Mouse (Mus musculus): ENCODE data around the gene Ccser1. TPM values are rescaled to one million over a fixed set of nuclear protein-coding genes. Genes with fewer than 3 reads are reported as not detected.

The Ccser1 gene
- polyA plus RNA-seq, 1 experiment from 2014 or later = 10.2 TPM

GRCm38 (mm10) chr6:61817716-61818115 is 637.6 kb downstream of the Ccser1 start:
- no peaks in the 10 kb centered on the region for H3K9me3 ChIP-seq
- H3K36me3 ChIP-seq = no peaks in the 10 kb centered on the region
- no peak overlapping the region for H3K27ac ChIP-seq
- H3K4me3 ChIP-seq = no peak overlapping the region
- no peak overlapping the region for H3K9ac ChIP-seq
- WGBS = 71% methylated on average over 1 of the region's 1 CpGs
- no peak for ATAC-seq (ENCODE audit: low FRiP score, low read depth)
- no peak overlapping the region for H3K4me2 ChIP-seq (replicated peaks)
- no peaks in the 10 kb centered on the region for H3K4me1 ChIP-seq
- H3K27me3 ChIP-seq = no peaks in the 10 kb centered on the region

- Histone ChIP-seq H3K4me3 (no peak overlapping the region), H3K9ac (no peak overlapping the region), H3K9me3 (no peaks in the 10 kb centered on the region), H3K27me3 (no peaks in the 10 kb centered on the region), H3K27ac (no peak overlapping the region), H3K4me1 (no peaks in the 10 kb centered on the region), H3K4me2 (replicated peaks) (no peak overlapping the region), H3K36me3 (no peaks in the 10 kb centered on the region)
- no peak for ATAC-seq (ENCODE audit: low FRiP score, low read depth)
- WGBS = 90% methylated on average over 1 of the region's 1 CpGs
Observed at GRCm38 (mm10) chr6:61876302-61876701, 696.2 kb downstream of the Ccser1 start.

GRCm38 (mm10) chr6:61898238-61898637 is 718.1 kb downstream of the Ccser1 start:
- Histone ChIP-seq H3K36me3 (no peaks in the 10 kb centered on the region), H3K27ac (no peak overlapping the region), H3K27me3 (no peaks in the 10 kb centered on the region), H3K4me1 (no peaks in the 10 kb centered on the region), H3K9ac (no peak overlapping the region), H3K9me3 (no peaks in the 10 kb centered on the region), H3K4me2 (replicated peaks) (no peak overlapping the region), H3K4me3 (no peak overlapping the region)
- 72% methylated on average over 4 of the region's 4 CpGs for WGBS
- no peak for ATAC-seq (ENCODE audit: low FRiP score, low read depth)

GRCm38 (mm10) chr6:61902715-61903114 is 722.6 kb downstream of the Ccser1 start:
- H3K27ac ChIP-seq = no peak overlapping the region
- no peak overlapping the region for H3K9ac ChIP-seq
- H3K27me3 ChIP-seq = no peaks in the 10 kb centered on the region
- no peak overlapping the region for H3K4me3 ChIP-seq
- WGBS = 23% methylated on average over 1 of the region's 1 CpGs
- H3K4me1 ChIP-seq = no peaks in the 10 kb centered on the region
- no peak for ATAC-seq (ENCODE audit: low FRiP score, low read depth)
- H3K4me2 ChIP-seq (replicated peaks) = no peak overlapping the region
- H3K9me3 ChIP-seq = no peaks in the 10 kb centered on the region
- no peaks in the 10 kb centered on the region for H3K36me3 ChIP-seq

- Histone ChIP-seq H3K4me2 (replicated peaks) (no peak overlapping the region), H3K27me3 (no peaks in the 10 kb centered on the region), H3K4me3 (no peak overlapping the region), H3K4me1 (no peaks in the 10 kb centered on the region), H3K36me3 (no peaks in the 10 kb centered on the region), H3K9me3 (no peaks in the 10 kb centered on the region), H3K9ac (no peak overlapping the region), H3K27ac (no peak overlapping the region)
- WGBS = 92% methylated on average over 3 of the region's 3 CpGs
- ATAC-seq (ENCODE audit: low FRiP score, low read depth) = no peak
Observed at GRCm38 (mm10) chr6:61912896-61913295, 732.8 kb downstream of the Ccser1 start.

GRCm38 (mm10) chr6:61931622-61932021 is 751.5 kb downstream of the Ccser1 start:
- no peak overlapping the region for H3K4me2 ChIP-seq (replicated peaks)

GRCm38 (mm10) chr6:61936656-61937055 is 756.5 kb downstream of the Ccser1 start:
- Histone ChIP-seq H3K4me1 (no peaks in the 10 kb centered on the region), H3K9me3 (no peaks in the 10 kb centered on the region), H3K9ac (no peak overlapping the region), H3K27me3 (no peaks in the 10 kb centered on the region), H3K4me2 (replicated peaks) (no peak overlapping the region), H3K27ac (no peak overlapping the region), H3K36me3 (no peaks in the 10 kb centered on the region), H3K4me3 (no peak overlapping the region)
- 94% methylated on average over 1 of the region's 1 CpGs for WGBS
- ATAC-seq (ENCODE audit: low FRiP score, low read depth) = no peak

More at GRCm38 (mm10) chr6:61931622-61932021, 751.5 kb downstream of the Ccser1 start:
- 82% methylated on average over 1 of the region's 1 CpGs for WGBS
- Histone ChIP-seq H3K4me3 (no peak overlapping the region), H3K36me3 (no peaks in the 10 kb centered on the region), H3K27ac (no peak overlapping the region), H3K4me1 (no peaks in the 10 kb centered on the region), H3K9me3 (no peaks in the 10 kb centered on the region), H3K9ac (no peak overlapping the region), H3K27me3 (no peaks in the 10 kb centered on the region)
- ATAC-seq (ENCODE audit: low FRiP score, low read depth) = no peak

GRCm38 (mm10) chr6:61939236-61939635 is 759.1 kb downstream of the Ccser1 start:
- ATAC-seq (ENCODE audit: low FRiP score, low read depth) = no peak
- no peaks in the 10 kb centered on the region for H3K9me3 ChIP-seq
- H3K27me3 ChIP-seq = no peaks in the 10 kb centered on the region

GRCm38 (mm10) chr6:61953703-61954102 is 773.6 kb downstream of the Ccser1 start:
- H3K4me1 ChIP-seq = no peaks in the 10 kb centered on the region
- no peaks in the 10 kb centered on the region for H3K36me3 ChIP-seq
- H3K4me3 ChIP-seq = no peak overlapping the region
- H3K27me3 ChIP-seq = no peaks in the 10 kb centered on the region
- H3K4me2 ChIP-seq (replicated peaks) = no peak overlapping the region
- WGBS = 90% methylated on average over 2 of the region's 2 CpGs
- ATAC-seq (ENCODE audit: low FRiP score, low read depth) = no peak
- no peak overlapping the region for H3K27ac ChIP-seq
- no peak overlapping the region for H3K9ac ChIP-seq
- no peaks in the 10 kb centered on the region for H3K9me3 ChIP-seq

More at GRCm38 (mm10) chr6:61939236-61939635, 759.1 kb downstream of the Ccser1 start:
- H3K36me3 ChIP-seq = no peaks in the 10 kb centered on the region
- no peak overlapping the region for H3K4me3 ChIP-seq
- H3K9ac ChIP-seq = no peak overlapping the region
- no peak overlapping the region for H3K4me2 ChIP-seq (replicated peaks)
- no peak overlapping the region for H3K27ac ChIP-seq
- WGBS = 79% methylated on average over 1 of the region's 1 CpGs
- H3K4me1 ChIP-seq = no peaks in the 10 kb centered on the region

- Histone ChIP-seq H3K27me3 (no peaks in the 10 kb centered on the region), H3K27ac (no peak overlapping the region), H3K4me1 (no peaks in the 10 kb centered on the region), H3K4me3 (no peak overlapping the region), H3K4me2 (replicated peaks) (no peak overlapping the region), H3K9ac (no peak overlapping the region), H3K9me3 (no peaks in the 10 kb centered on the region), H3K36me3 (no peaks in the 10 kb centered on the region)
- no peak for ATAC-seq (ENCODE audit: low FRiP score, low read depth)
- WGBS = 49% methylated on average over 2 of the region's 2 CpGs
Observed at GRCm38 (mm10) chr6:61976878-61977277, 796.8 kb downstream of the Ccser1 start.

- ATAC-seq (ENCODE audit: low FRiP score, low read depth) = no peak
- Histone ChIP-seq H3K36me3 (no peaks in the 10 kb centered on the region), H3K4me1 (no peaks in the 10 kb centered on the region), H3K9ac (no peak overlapping the region), H3K9me3 (no peaks in the 10 kb centered on the region), H3K27ac (no peak overlapping the region), H3K4me3 (no peak overlapping the region), H3K4me2 (replicated peaks) (no peak overlapping the region), H3K27me3 (no peaks in the 10 kb centered on the region)
- WGBS = 26% methylated on average over 2 of the region's 2 CpGs
Observed at GRCm38 (mm10) chr6:61978379-61978778, 798.3 kb downstream of the Ccser1 start.

GRCm38 (mm10) chr6:62014374-62014773 is 834.2 kb downstream of the Ccser1 start:
- Histone ChIP-seq H3K36me3 (no peaks in the 10 kb centered on the region), H3K27ac (no peak overlapping the region), H3K4me3 (no peak overlapping the region), H3K27me3 (no peaks in the 10 kb centered on the region), H3K9me3 (no peaks in the 10 kb centered on the region), H3K9ac (no peak overlapping the region), H3K4me1 (no peaks in the 10 kb centered on the region), H3K4me2 (replicated peaks) (no peak overlapping the region)
- no peak for ATAC-seq (ENCODE audit: low FRiP score, low read depth)

- WGBS = 17% methylated on average over 1 of the region's 1 CpGs
- Histone ChIP-seq H3K9ac (no peak overlapping the region), H3K9me3 (no peaks in the 10 kb centered on the region), H3K27me3 (no peaks in the 10 kb centered on the region), H3K4me1 (no peaks in the 10 kb centered on the region), H3K36me3 (no peaks in the 10 kb centered on the region), H3K27ac (no peak overlapping the region), H3K4me2 (replicated peaks) (no peak overlapping the region), H3K4me3 (no peak overlapping the region)
- ATAC-seq (ENCODE audit: low FRiP score, low read depth) = no peak
Observed at GRCm38 (mm10) chr6:62044454-62044853, 864.3 kb downstream of the Ccser1 start.
